Mouse (Mus musculus) kidney, postnatal 10 days (tissue): Measurements from ENCODE around the gene Gm10295.

Source experiments
- DNase-seq: peaks from one replicate; pipeline ENCODE4 v3.0.0; 2021; ENCODE audit warnings: mixed read lengths

Gene Gm10295

DNA sequence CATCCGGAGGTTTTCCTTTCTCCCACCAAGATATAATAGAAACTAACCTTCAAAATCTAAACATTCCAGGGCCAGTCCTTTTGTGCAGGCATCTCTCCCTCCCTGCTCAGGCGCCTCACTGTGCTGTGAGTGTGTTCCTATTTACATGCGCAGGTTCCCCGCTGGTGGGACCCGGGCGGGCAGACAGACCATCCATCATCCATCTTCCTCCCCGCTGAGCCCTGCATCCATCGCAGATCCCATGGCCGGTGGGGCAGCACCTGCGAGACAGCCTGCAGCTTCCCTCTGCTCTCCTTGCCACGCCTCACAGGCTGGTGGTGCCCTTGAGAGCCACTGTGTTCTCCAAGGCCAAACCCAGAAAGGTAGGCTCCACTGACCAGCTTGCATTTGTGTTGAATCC, at the start of gene Gm10295:
Gene Gm10295, minus strand, starts transcription at position 122 of the 400 bp plus-strand sequence.
- DNase-seq, result no peak

DNA sequence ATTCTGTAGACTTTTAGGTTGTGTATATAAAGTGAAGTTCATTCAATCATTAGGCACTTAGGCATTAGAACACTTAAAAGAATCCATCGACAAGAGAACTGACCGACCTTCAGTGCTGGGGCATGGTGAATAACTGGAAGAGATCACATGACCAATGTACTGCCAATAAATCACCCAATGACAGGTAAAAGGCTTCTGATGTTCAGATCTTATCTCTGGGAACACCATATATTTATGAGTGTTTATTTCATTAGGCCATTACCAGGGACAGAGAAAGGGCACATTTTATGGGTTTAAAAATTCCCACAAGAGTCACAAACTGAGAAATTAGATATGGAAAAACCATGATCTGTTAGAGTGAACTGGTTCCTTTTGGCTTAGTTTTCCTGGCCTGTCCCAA, 49.7 kb upstream of the Gm10295 start:
- no peak for DNase-seq

DNA sequence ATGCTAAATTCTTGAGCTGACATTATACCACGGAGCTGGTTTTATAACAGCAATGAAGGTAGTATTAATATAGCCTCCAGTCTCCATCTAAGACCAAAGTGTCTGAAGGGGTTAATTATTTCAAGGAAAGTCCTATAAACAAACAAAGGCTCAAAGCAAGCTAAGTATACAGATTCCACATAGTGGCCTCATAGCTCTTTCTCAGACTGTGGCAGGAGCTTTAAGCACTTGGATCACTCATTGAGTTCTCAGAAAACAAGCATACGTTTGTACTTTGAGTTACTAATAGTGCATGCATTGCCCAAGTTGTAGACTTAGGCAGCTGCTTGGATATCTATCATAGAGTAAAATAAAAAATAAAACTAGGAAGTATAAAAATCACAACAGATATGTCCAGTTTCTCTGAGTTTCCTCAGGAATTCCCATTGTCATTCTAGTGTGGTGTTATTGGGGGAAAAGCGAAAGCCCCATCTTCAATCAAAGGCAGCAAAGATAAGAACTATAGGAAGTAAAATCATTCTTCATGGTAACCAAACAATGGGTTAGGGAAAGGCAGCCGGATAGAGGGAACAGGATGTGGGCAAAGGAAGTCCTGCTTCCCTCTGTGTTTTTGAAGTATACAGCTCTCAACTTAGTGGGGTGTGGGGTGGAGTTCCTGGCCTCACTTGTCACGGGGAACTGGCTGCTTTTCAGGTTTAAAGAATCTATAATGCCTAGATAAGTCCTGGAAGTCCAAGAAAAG, 48.8 kb upstream of the Gm10295 start:
- no peak for DNase-seq

DNA sequence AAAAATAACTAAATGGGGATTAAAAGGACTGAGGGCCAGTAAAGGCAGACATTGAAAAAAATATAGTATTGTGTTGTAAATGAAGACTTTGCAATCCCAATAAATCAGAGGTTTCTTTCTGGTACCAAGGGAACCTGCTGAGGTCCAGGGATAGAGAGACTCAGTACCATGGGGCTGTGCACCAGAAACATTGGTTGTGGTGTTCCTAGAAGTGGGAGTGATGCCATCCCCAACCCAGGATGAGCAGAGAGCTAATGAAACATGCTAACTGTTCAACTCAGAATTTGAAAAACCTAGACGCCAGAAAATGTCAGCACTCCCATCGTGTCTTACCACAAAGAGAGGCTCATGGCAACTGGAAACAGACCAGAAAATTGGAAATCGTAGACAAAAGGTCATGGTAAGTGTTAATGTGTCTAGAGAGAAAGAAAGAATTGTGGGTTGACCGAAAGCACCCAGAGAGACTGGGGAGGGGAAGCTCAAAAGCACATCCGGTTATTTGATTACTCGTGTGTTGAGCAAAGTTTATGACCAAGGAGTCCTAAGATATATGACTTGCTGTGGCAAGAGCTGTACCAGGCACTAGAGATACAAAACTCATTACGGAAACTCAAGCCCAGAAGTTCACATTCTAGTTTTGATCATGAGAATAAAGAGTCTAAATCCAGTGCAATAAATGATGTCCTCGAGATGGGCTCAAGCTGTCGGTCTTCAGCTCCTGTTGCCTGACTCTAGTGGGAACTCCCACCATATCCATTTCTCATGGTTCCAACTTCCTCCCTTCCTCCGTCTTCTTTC, 47.9 kb upstream of the Gm10295 start:
- peak; percentile 69 for DNase-seq

DNA sequence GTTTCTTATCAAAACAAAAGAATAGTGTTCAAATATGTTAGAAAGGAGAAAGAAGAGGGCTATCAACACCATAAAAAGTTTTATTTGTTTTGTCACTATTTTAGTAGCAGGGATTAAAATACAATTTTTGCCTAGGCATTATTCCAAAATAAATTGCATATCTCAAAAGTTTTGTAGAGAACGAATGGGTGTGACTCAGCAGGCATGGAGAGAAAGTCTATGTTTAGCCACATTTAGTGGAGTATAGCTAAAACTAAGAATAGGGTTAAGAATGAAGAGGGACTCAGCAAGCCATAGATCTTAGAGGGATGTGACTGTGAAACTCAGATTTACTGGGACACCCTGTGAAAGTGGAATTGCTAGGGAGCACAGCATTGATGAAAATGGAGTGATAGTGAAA, 47.1 kb upstream of the Gm10295 start:
- DNase-seq, result no peak

DNA sequence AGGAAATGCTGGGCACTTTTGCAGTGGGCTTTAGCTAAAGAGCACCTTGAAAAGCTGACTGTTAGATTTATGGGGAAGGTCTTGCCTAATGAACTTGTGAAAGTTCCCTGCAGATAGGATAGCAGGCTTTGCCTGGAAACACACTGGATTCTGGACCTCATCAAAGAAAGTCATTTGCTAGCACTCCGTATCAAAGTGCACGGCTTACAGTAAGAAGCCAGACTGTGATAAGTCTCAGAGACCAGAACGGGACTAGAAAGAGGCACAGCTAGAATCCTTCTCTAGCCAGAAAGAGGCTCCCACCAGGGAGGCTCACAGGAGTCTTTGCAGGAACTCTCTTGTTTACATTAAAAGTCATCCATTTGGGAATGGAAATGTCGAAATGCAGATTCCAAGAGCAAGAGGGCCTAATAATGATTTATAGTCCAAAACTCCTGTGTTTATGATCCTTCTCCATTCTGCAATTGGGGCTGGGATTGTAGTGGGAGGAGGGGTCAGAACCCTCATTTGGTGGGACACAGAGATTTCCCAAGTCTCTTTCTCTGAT, 41.6 kb upstream of the Gm10295 start:
- no peak for DNase-seq

DNA sequence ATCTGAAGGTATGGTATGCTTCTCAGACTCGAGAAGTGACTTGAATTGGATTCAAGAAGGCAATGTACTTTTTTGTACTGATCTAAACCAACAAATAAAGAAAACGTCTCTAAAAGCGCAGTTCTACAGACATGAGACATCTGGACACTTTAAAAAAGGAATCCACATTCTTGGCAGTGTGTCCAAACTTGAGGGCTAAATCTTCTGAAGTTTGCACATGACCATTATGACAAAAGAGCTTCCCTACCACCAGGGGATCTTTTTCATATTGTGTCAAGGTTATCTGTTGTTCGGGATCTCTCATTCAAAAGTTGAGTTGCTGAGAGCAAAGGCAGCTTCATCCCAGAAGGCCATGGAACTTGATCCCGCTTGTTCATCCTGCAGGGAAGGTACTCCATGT, 40.0 kb upstream of the Gm10295 start:
- no peak for DNase-seq

DNA sequence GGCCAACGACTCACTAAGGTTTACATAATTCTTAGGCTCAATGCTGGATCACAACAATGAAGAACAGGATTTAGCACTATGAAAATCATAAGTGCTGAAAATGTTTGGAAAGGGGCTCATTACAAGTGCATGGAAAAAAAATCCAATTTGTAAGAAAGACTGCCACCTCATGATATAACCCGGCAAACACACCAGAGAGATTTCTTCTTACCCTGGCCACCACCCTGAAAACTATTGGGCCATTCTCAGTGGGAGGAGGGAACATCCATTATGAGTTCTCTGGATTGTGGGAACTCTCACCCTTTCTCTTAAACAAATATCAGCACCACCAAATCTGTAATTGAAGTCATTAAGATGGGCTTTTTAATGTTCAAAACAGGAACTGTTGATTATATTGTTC, 39.0 kb upstream of the Gm10295 start:
- no peak for DNase-seq

DNA sequence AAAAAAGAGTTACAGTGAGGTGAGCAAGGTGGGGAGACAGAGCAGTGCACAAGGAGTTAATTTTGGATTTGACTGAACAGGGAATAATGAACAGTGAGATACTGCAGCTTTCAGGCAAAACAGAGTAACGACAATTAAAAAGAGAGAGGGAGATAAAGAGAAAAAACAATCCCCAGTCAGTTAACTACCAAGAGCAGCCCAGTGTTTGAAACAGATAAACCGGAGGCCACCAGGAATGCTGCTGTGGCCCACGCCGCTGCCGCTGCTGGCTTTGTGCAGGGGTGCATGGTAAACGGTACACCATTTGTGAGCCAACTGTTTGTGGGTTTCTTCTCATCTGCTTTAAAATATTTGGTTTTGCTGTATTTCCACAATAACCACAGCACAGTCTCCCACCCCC, 34.8 kb upstream of the Gm10295 start:
- peak; percentile 38 for DNase-seq

DNA sequence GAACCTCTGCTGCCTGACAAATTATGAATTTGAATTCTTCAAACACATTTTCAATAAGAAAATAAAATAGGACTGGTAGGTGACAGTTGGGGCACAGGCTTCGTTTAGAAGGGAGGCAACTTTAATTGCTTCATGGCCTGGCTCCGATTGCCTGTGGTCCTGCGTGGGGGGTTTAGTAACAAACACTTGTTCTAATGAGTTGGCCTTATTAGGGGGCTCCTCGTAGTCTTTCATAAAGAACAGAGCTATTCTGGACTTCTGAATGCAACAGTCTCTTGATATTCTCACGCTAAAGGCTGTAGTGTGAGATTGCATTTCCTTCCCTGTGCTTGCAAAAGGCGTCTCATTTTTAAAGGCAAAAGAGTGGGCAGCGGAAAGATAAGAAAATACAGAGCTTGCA, 33.6 kb upstream of the Gm10295 start:
- no peak for DNase-seq

DNA sequence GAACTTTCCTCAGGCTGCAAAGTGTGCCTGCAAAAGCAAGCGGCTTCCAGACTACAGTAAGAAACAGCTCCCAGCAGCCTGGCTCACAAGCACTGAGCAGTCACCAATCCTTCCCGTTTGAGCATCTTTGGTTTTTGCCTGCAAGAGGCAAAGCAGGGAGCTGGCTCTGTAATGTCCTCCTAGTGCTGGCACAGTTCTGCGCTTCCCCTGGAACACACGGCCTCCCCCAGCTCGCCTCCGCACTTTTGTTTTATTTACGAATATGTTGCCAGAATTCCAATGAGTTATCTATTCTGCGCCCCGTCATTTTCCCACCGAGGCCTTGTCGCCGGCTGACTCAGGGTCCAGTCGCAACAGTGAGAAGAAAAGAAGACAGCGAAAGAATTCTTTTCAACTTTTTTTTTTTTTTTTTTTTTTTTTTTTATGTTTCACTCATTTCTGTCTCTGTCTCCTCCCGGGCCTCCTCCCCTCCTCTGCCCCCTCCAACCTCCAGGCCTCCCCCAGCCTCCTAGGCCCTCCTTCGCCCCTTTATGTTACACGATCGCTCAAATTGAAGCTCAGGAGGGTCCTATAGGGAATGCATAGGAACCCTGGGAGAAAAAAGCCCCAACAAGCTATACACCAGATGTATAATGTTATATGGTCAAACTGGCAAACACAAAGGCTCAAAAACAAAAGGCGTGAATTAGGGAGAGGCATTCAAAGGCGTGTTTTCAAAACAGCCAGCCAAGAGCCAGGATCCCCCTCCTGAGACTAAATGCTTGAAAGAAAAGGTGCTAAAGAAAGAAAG, 32.3 kb upstream of the Gm10295 start:
- DNase-seq, result peak; percentile 69

DNA sequence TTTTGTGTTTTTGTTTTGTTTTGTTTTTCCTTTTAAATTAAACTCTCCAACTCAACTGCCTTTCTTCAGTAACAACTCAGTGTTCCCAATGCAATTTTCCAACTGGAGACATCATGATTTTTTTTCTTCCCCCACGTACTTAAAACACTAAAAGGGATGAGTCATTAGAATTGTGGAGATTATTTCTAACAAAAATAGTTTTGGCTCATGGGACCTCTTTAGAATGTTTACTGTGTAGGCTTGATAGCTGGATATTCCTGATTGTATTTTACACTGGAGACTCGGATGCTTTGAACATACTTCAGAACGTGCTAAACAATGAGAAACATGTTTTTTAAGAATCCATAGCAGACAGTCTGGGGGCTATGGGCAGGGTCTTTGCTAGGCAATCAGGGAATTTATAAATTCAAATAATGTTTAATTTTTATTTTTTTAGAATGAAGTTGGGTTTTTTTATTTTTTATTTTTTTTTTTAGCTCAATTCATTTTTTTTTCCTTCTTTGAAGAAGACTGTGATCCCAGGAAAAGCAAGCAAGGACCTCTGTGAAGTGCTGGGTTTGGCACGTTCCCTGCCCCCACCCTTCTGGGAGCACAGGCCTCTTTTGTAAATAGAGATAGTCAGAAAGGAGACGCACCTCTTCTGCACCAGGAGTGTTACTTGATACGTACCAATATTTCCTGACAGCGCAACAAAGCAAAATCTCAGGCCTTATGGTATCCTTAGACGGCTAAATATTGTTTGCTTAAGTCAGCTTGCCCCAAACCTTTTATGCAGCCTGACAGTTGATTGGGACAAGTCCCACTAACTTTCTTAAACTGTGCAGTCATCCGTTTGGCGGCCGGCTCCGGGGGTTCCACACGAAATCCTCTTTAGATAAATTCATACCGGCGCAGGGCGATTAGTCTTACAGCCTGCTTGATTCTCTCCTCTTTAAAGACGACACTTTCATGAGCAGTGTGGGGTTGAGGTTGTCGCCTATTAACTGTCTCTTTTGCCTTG, 28.8 kb upstream of the Gm10295 start:
- peak; percentile 51 for DNase-seq

DNA sequence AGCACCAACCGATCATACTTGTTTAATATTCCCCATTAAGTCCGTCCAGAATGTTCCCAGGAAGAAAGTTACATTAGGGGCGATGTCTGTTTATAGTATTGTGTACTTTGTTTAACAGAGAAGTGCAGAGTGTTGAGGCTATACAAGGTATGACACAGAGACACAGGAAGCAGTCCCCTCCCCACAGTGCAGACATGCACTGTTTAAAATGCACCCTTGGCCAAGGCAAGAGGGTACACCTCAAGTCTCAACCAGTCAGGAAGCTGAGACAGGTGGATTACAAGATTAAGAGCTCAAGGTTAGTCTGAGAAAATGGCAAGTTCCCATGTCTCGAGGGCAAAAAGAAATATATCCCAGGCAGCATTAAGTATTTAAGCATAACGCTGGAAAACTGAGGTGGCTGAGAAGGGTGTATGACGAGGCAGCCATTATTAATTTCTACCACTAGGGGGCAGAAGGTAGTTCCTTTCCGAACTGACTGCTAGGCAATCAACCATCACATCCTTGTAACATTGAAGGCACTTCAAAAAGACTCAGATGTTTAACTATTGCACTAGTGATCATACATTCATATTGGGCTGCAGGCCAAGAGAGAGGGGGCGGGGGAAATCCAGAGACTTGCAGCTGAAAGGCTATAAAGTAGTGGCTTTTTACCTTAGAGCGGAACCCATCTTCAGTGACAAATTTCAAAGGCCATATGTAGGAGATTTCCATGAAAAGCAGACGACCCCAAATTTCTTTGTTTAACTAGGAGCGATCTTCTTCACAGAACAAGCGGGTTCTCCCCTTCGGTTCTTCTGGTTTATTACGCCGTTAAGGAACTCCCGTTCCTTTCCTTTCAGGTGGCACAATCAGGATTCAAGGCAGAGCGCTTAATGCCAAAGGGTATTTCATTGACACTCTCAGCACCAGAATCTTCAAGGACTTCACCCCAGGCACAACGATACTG, 27.8 kb upstream of the Gm10295 start:
- peak; percentile 73 for DNase-seq

DNA sequence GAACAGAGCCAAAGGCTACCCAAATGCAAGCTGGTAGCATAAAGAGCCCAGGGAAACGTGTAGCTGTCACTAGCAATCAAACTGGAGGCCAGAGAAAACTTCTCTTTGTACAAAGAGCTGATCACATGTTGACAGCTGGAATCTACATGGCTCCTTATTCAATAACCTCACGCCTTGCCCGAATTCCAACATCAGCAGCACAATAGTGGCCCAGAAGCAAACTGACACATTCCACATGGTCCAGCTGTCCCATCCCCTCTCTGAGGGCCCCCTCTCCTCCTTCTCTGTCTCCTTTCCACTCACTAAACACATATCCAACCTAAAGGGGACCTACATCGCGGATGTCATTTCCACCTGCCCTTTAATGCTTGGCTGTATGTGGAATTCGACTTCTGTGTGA, 26.7 kb upstream of the Gm10295 start:
- peak; percentile 38 for DNase-seq

DNA sequence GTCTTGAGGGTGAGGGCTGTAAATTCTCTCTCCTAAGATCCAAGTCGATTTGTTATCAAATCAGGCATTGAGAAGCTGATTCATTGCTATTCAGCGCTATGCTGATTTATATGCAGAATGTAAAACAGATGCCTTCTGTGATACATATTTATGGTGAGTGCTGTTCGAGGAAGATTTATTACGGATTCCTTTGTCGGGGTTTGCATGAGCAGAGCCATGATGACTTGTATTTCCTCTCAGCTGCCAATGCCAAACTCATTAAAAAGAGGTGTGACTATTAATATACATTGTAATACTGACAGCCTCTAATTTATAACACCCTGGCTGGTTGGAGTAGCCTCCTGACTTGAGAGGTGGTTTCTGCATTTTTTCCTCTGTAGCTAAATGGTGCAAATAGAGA, 22.8 kb upstream of the Gm10295 start:
- no peak for DNase-seq

DNA sequence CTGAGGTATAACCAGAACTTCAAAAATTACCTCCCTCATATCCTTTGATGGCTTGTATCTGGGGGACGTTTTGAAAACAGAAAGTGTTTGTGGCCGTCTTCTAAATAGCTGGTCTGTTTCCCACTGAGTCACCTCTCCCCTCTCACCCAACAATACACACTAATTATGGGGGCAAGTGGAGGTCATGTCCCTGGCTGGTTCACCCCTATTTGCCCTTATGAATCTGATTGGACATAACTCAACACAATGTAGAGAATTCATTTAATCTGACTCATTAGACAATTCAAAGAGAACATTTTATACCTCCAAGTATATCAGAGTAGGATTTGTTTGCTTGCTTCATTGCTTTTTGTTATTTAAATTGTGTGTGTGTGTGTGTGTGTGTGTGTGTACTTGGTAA, 20.6 kb upstream of the Gm10295 start:
- no peak for DNase-seq

DNA sequence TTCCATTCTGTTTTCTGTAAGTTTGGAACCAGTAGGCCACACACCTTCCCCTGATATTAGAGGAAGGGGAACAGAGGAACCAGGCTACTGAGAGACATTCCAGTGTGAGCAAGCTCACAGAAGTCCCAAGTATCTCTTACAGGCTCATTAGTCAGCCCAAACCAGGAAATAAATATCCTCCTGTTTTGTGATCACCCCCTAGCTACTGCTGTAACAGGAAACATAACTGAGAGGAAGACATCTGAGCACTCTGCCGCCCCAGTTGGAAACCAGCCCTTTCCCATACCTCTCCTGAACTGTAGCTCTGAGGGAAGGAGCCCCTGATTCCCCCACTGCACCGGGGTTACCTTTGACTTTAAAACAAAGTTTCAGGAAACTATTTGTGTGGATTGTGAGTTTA, 19.5 kb upstream of the Gm10295 start:
- peak; percentile 40 for DNase-seq

DNA sequence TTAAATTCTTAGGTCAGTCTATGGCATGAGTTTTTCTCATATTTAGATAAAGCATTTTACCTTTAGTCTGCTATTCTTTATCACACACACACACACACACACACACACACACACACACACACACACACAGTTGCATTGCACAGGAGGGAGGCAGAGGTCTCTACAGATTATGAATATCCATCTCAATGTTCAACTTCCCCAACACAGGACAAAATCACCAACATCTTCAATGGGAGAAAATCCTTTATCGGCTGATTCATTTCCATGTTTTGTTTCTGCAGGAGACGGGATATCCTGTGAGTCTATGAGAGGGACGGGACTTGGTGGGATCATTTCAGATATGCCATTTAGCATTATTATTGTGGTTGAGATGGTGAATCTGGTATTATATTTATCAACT, 18.8 kb upstream of the Gm10295 start:
- DNase-seq, result no peak

DNA sequence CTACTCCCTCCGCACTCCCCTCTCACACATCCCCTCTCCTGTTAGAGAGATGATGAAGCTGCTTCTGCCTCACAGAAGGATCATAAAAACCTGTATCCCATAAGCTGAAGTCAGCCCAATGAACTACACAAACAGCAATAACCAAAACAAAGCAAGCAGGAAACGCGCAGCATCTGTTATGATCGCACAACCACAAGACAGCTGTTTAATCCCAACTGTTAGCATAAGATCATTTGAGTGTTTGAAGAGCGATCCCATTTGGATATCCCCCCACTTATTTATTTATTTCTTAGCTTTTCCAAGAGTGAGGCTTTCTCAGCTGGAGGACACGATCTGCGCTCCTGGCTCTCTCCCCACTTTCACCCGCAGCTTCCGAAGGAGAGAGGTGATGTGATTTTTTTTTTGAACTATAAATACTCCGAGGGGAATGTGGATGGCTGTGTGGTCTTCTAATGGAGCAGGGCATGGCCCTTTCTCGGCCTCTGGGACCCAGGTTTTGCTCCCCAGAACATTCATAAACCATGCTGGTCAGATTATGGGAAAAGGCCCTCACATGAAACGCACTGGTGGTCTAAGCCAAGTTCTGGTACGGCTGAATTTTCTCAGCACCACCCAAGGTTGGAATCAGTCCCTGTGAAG, 17.4 kb upstream of the Gm10295 start:
- peak; percentile 54 for DNase-seq

DNA sequence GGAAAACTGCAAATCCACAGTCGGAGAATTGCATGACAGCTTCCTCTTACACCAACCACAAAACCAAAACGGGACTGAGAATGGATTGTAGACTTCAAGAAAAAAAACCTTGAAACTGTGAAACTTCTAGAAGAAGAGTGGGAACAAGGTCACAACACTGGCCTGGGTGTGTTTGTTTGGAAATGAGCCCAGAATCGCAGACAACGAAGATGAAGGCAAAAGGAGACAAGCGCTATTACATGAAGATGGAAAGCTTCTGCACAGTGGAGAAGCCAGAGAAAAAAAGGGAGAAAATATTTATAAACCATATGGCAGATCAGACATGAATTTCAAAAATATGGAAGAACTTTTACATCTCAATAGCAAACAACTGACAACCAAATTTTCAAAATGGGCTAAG, 4.3 kb upstream of the Gm10295 start:
- DNase-seq, result peak; percentile 41
